Mouse (Mus musculus): ENCODE measurements around the gene Rb1. TPM values are rescaled to one million over a fixed set of nuclear protein-coding genes. Genes with fewer than 3 reads are reported as not detected.

The Rb1 gene
- total RNA-seq, 2 experiments from 2014 or later, result 27.4 to 33.2 TPM

DNA sequence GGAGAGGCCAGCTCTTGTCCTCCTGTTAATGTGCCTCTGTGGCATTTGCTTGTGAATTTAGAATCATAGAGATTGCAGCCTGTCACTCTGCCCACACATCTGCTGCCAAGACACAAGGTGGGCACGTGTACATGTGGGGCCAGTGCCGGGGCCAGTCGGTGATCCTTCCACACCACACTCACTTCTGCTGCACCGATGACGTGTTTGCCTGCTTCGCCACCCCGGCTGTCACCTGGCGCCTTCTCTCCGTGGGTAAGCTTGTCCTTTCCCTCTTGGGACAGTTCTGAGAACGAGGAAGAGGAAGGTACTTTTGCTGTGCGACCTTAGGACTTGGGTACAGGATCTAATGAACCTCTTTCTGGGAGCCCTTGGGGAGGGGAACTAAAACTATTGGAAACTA lies 152.0 kb downstream of the Rb1 start:
- no peak for DNase-seq (ENCODE audit: low spot score in 2 of 2)
- intact Hi-C loops (cut with DNase I), result no loop called here

DNA sequence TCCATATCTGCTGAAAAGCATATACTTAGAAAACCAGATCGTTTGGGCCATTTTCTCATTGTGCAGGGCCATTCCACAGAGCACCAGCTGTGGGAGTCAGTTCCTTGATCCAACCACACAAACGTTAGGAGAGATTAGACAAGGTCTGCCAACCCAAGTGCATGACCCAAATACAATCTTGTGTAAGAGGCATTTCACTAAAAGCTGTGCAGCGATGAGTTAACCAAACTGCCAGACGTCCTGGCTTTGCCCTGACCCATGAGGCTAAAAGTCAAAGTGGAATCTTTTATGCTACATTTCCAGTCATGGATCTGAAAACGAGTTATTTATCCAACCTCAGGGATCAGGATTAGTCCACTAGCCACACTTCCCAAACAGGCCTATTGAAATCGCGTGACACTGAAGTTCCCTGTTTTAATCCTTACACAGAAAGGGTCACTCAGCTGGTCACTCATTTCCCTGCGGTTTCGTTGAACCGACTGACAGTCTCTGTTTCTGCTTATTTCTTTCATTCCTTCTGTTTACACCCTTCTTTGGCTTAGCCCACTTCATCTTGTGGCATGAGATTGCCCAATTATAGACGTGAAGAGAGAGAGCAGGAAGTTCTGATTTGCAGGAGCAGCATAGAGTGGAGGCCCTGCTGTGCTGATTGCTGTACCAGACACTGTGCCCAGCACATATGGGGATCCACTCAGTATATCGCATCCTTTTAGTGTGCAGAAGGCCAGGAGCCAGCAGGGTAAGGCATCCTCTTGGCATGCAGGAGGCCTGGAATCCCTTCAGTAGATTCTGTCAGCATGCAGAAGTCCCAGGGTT lies 153.2 kb downstream of the Rb1 start:
- intact Hi-C loops (cut with DNase I), result no loop called here
- no peak for DNase-seq (ENCODE audit: low spot score in 2 of 2)

- intact Hi-C loops (cut with DNase I), result no loop called here
- no peak for DNase-seq (ENCODE audit: low spot score in 2 of 2)
These were observed 155.4 kb downstream of the Rb1 start for GRCm38 (mm10) chr14:73169926-73170844.

DNA sequence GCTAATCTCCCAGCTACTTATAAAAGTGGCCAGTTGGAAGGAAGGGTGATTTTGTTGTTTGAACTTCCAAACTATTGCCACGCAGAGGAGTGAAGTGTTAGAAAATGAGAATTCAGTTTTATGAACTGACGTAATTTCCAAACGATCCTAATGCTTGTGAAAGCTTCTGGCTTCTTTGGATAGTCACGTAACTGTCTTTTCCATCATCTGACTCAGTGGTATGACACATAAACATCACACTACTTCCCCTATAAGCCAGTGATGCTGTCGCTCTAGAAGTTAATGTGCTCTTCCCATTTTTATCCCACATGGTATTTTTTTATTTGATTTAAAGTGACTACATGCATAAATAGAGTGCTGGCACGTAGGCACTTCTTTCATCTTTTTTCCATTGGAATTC lies 157.0 kb downstream of the Rb1 start:
- intact Hi-C loops (cut with DNase I), result no loop called here
- no peak for DNase-seq (ENCODE audit: low spot score in 2 of 2)

- no peak for DNase-seq (ENCODE audit: low spot score in 2 of 2)
- intact Hi-C loops (cut with DNase I), result no loop called here
These were observed 160.5 kb downstream of the Rb1 start for GRCm38 (mm10) chr14:73165136-73165535.

- intact Hi-C loops (cut with DNase I), result no loop called here
- no peak for DNase-seq (ENCODE audit: low spot score in 2 of 2)
These were observed 162.1 kb downstream of the Rb1 start for GRCm38 (mm10) chr14:73163363-73163998.

- no peak for DNase-seq (ENCODE audit: low spot score in 2 of 2)
- intact Hi-C loops (cut with DNase I), result no loop called here
These were observed 163.3 kb downstream of the Rb1 start for GRCm38 (mm10) chr14:73162192-73162800.

DNA sequence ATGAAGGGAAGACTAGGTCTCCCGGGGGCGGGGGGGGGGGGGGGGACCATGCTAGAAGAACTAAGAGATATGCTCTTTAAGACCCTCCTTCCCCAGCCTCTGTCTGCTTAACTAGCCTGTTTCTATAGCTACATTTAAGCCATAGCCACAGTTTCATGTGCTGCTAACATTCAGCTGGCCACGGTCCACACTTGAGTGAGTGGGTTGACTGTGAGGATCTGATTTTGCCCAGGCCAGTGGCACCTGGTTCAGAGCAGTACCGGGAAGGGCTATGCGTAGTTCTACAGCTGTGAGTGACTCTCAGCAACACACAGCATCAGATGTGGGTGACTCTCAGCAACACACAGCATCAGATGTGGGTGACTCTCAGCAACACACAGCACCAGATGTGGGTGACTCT lies 164.3 kb downstream of the Rb1 start:
- intact Hi-C loops (cut with DNase I), result no loop called here
- DNase-seq (ENCODE audit: low spot score in 2 of 2), result no peak

GRCm38 (mm10) chr14:73148125-73148524 lies 177.5 kb downstream of the Rb1 start:
- intact Hi-C loops (cut with DNase I), result no loop called here
- DNase-seq (ENCODE audit: low spot score in 2 of 2), result no peak

- no peak for DNase-seq (ENCODE audit: low spot score in 2 of 2)
- intact Hi-C loops (cut with DNase I), result no loop called here
These were observed 178.9 kb downstream of the Rb1 start for GRCm38 (mm10) chr14:73146721-73147120.

DNA sequence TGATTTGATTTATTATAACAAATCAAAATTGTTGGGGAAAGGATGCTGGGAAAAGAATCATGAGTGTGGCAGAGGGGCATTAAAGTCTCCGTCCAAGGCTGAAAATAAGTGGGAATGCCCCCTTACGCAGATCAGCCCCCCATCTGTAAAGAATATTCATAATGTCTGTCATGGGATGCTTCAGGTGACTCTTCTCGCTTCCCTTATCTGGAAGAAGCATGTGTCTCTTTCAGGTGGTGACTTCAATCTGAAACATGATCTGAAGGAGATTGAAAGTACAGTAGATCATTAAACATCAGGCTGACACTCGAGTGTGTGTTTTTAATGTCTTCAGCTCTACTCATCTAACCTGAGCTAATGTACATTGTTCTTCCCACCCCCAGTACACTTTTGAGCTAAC lies 180.1 kb downstream of the Rb1 start:
- intact Hi-C loops (cut with DNase I), result no loop called here
- no peak for DNase-seq (ENCODE audit: low spot score in 2 of 2)

- DNase-seq (ENCODE audit: low spot score in 2 of 2), result no peak
These were observed 181.8 kb downstream of the Rb1 start for GRCm38 (mm10) chr14:73143710-73144420.

DNA sequence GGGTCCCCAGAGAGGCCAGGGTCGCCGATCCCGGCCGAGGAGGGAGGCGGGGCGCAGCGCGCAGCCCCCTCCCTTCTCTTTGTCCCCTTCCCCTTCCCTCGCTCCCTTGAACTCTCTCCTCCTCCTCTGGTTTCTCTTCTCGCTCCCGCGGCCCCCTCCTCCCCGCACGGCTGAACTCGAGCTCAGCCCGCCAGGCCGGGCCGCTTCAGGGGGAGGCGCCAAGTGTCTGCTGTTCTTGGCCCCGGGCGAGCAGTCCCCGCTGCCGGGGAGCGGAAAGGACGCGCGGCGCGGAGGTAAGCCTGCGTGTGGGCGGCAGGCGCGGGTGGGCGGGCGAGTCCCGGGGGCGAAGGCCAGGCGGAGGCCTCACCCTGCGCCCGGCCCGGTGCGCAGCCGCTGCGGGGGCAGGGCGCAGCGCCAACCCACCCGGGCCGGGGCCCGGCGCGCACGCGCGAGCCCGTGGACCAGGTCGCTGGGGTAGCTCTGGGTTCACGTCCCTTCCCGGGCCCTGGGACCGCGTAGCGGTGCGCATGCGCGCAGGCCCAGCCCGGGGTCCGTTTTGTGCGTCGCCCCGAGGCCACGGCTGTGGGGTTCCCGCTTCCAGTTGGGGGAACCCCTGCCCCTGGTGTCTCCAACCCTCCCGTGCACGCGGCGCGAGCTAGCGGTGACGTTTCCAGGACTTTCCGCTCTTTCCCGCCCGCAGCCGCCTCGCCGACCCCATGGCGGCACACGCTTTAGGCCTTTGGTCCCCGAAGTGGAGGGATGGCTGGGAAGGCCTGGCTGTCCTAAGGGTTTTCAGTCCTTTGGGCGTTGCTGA lies 182.5 kb downstream of the Rb1 start:
- DNase-seq (ENCODE audit: low spot score in 2 of 2), result peak; percentile 82 to 89
- intact Hi-C loops (cut with DNase I), result no loop called here

More at GRCm38 (mm10) chr14:73143710-73144420, 181.8 kb downstream of the Rb1 start:
- intact Hi-C loops (cut with DNase I), result no loop called here

GRCm38 (mm10) chr14:73142421-73142895 lies 183.2 kb downstream of the Rb1 start:
- intact Hi-C loops (cut with DNase I), result no loop called here
- DNase-seq (ENCODE audit: low spot score in 2 of 2), result no peak

- no peak for DNase-seq (ENCODE audit: low spot score in 2 of 2)
- intact Hi-C loops (cut with DNase I), result no loop called here
These were observed 183.8 kb downstream of the Rb1 start for GRCm38 (mm10) chr14:73141800-73142199.

GRCm38 (mm10) chr14:73139866-73140265 lies 185.8 kb downstream of the Rb1 start:
- intact Hi-C loops (cut with DNase I), result no loop called here
- DNase-seq (ENCODE audit: low spot score in 2 of 2), result no peak

DNA sequence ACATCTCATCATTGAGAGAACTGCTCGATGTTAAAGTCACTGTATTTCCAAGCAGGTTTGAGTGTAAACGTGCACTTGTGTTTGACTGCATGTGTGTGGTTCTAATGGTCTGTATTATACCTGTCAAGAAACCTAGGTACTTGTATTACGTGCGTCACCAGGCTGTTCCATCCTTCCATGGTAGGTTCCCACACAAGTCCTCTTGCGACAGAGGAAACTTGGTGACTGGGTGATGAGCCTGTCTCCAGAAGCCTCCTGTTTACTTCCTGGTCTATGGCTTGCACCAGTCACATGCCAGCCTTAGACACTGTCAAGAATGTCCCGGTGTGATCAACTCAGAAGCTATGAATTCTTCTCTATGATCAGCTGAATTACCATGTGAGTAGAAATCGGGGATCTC lies 187.1 kb downstream of the Rb1 start:
- intact Hi-C loops (cut with DNase I), result no loop called here
- no peak for DNase-seq (ENCODE audit: low spot score in 2 of 2)

GRCm38 (mm10) chr14:73137234-73137633 lies 188.4 kb downstream of the Rb1 start:
- no peak for DNase-seq (ENCODE audit: low spot score in 2 of 2)
- intact Hi-C loops (cut with DNase I), result no loop called here
